Mouse (Mus musculus): ENCODE measurements around the gene Meiob. TPM values are rescaled to one million over a fixed set of nuclear protein-coding genes. Genes with fewer than 3 reads are reported as not detected.

The Meiob gene
- polyA plus RNA-seq, 1 experiment from 2014 or later, result not detected

DNA sequence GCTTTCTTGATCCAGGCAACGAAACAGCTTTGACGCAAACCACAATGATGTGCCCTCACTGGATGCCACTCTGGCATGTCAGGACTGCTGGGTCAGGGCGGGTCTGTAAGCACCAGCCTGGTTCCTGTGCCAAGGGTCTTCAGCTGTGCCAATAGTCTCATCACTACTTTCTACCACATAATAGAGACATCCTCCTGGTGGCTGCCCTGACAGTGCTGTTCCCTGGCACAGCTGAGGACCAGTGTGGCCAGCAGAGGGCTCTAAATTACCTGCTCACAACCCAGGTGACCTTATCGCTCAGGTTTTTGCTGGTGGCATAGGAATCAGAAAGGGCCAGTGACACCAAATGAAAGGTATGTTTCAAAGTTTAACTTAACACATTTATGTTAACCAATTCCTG lies 37.0 kb downstream of the Meiob start:
- H3K27me3 ChIP-seq (ENCODE audit: low read depth, poor library complexity, severe bottlenecking), result peaks cover 12% of the 10 kb centered on the region; the same call in 1 of the 2 replicates
- no peaks in the 10 kb centered on the region for H3K9me3 ChIP-seq (replicated peaks)
- no peaks in the 10 kb centered on the region for H3K36me3 ChIP-seq
- WGBS, result 48% methylated on average over 4 of the region's 4 CpGs
- H3K27ac ChIP-seq, result no peak overlapping the region
- DNase-seq (ENCODE audit: low spot score), result no peak
- no peak overlapping the region for H3K4me3 ChIP-seq
- H3K4me1 ChIP-seq, result peaks cover 4% of the 10 kb centered on the region; the same call in 1 of the 2 replicates

GRCm38 (mm10) chr17:24842631-24843030 lies 38.5 kb downstream of the Meiob start:
- H3K27me3 ChIP-seq (ENCODE audit: low read depth, poor library complexity, severe bottlenecking), result peaks cover 12% of the 10 kb centered on the region; the same call in 1 of the 2 replicates
- peaks cover 4% of the 10 kb centered on the region; the same call in 1 of the 2 replicates for H3K4me1 ChIP-seq
- DNase-seq (ENCODE audit: low spot score), result no peak
- H3K36me3 ChIP-seq, result no peaks in the 10 kb centered on the region
- no peaks in the 10 kb centered on the region for H3K9me3 ChIP-seq (replicated peaks)
- WGBS, result 61% methylated on average over 2 of the region's 2 CpGs
- H3K4me3 ChIP-seq, result no peak overlapping the region
- no peak overlapping the region for H3K27ac ChIP-seq

- 38% methylated on average over 9 of the region's 9 CpGs for WGBS
- Histone ChIP-seq H3K36me3 (no peaks in the 10 kb centered on the region), H3K27me3 (ENCODE audit: low read depth, poor library complexity, severe bottlenecking) (peaks cover 12% of the 10 kb centered on the region; the same call in 1 of the 2 replicates), H3K9me3 (replicated peaks) (no peaks in the 10 kb centered on the region), H3K27ac (no peak overlapping the region), H3K4me3 (no peak overlapping the region), H3K4me1 (peaks cover 16% of the 10 kb centered on the region)
- DNase-seq (ENCODE audit: low spot score), result no peak
These were observed 40.4 kb downstream of the Meiob start for GRCm38 (mm10) chr17:24844525-24844924.

GRCm38 (mm10) chr17:24847386-24847785 lies 43.3 kb downstream of the Meiob start:
- 97% methylated on average over 1 of the region's 1 CpGs for WGBS
- H3K4me1 ChIP-seq, result peaks cover 27% of the 10 kb centered on the region
- H3K9me3 ChIP-seq (replicated peaks), result no peaks in the 10 kb centered on the region
- DNase-seq (ENCODE audit: low spot score), result no peak
- H3K4me3 ChIP-seq, result no peak overlapping the region
- H3K36me3 ChIP-seq, result no peaks in the 10 kb centered on the region
- H3K27ac ChIP-seq, result no peak overlapping the region
- H3K27me3 ChIP-seq (ENCODE audit: low read depth, poor library complexity, severe bottlenecking), result peaks cover 20% of the 10 kb centered on the region

GRCm38 (mm10) chr17:24848600-24849031 lies 44.5 kb downstream of the Meiob start:
- H3K4me3 ChIP-seq, result peak overlapping the region; percentile 81
- no peaks in the 10 kb centered on the region for H3K9me3 ChIP-seq (replicated peaks)
- DNase-seq (ENCODE audit: low spot score), result no peak
- H3K36me3 ChIP-seq, result 0 out of 2 replicates have a peak, but pooled peaks cover 5% of the 10 kb centered on the region
- H3K4me1 ChIP-seq, result peaks cover 27% of the 10 kb centered on the region
- H3K27ac ChIP-seq, result no peak overlapping the region
- H3K27me3 ChIP-seq (ENCODE audit: low read depth, poor library complexity, severe bottlenecking), result peaks cover 20% of the 10 kb centered on the region

- Histone ChIP-seq H3K4me1 (peaks cover 23% of the 10 kb centered on the region), H3K27me3 (ENCODE audit: low read depth, poor library complexity, severe bottlenecking) (peaks cover 13% of the 10 kb centered on the region), H3K27ac (peak overlapping the region; percentile 93), H3K4me3 (peak overlapping the region; percentile 81), H3K36me3 (0 out of 2 replicates have a peak, but pooled peaks cover 8% of the 10 kb centered on the region), H3K9me3 (replicated peaks) (no peaks in the 10 kb centered on the region)
- under 1% methylated on average over 21 of the region's 21 CpGs for WGBS
- no peak for DNase-seq (ENCODE audit: low spot score)
These were observed 45.6 kb downstream of the Meiob start for GRCm38 (mm10) chr17:24849733-24850064.

- peak; percentile 95 for DNase-seq (ENCODE audit: low spot score)
- H3K27ac ChIP-seq, result peak within 1 kb of the TSS; percentile 93
- WGBS, result 0% methylated on average over 58 of the region's 58 CpGs
- peak within 1 kb of the TSS; percentile 81 for H3K4me3 ChIP-seq
- H3K4me1 ChIP-seq, result peaks cover 23% of the 10 kb centered on the region
- no peaks in the 10 kb centered on the region for H3K9me3 ChIP-seq (replicated peaks)
- H3K27me3 ChIP-seq (ENCODE audit: low read depth, poor library complexity, severe bottlenecking), result peaks cover 11% of the 10 kb centered on the region
- H3K36me3 ChIP-seq, result 0 out of 2 replicates have a peak, but pooled peaks cover 8% of the 10 kb centered on the region
These were observed 46.1 kb downstream of the Meiob start, which contains the start of gene Fahd1 for GRCm38 (mm10) chr17:24850065-24850772. TSS of gene Fahd1 (minus strand) at chr17:24850364.

- Histone ChIP-seq H3K36me3 (0 out of 2 replicates have a peak, but pooled peaks cover 8% of the 10 kb centered on the region), H3K4me1 (peaks cover 23% of the 10 kb centered on the region), H3K4me3 (peak overlapping the region; percentile 81), H3K27ac (peak overlapping the region; percentile 93), H3K27me3 (ENCODE audit: low read depth, poor library complexity, severe bottlenecking) (peaks cover 11% of the 10 kb centered on the region), H3K9me3 (replicated peaks) (no peaks in the 10 kb centered on the region)
- no peak for DNase-seq (ENCODE audit: low spot score)
- 1% methylated on average over 20 of the region's 20 CpGs for WGBS
These were observed 46.7 kb downstream of the Meiob start for GRCm38 (mm10) chr17:24850773-24851127.

DNA sequence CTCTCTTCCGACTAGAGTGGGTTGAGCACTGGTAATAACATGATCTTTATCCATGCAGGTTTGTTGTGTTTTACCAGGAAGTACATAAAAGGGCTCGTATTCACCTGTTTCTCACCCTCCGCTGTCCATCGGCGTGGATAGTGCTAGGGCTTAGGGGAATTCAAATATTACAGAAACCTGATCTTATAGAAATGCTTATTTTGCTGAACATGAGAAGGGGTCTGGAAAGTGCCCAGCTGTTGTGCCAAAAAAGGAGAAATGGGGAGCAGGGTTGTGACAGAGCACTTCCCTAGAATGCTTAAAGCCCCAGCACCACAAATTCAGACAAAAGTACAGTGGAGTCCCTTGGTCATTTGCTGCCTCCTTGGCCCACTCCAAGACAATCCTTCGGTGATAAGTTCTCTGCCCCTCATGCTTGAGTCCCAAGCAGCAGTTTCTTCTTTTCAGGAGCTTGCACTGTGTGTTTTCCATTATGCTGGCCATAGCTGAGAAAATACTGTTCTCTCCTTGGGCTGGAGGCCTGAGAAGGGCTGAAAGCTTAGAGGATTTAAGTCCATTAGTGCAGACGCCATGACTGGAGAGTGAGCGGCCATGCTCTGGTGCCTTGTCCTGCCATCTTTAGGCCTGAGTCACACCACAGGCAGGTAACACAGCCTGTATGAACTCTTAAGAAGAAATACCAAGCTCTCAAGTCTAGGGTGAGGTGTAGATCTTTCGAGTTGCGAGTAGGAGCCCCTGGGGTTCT lies 47.5 kb downstream of the Meiob start:
- H3K4me3 ChIP-seq, result peak overlapping the region; percentile 81
- peaks cover 14% of the 10 kb centered on the region for H3K36me3 ChIP-seq
- H3K9me3 ChIP-seq (replicated peaks), result no peaks in the 10 kb centered on the region
- 84% methylated on average over 10 of the region's 10 CpGs for WGBS
- peaks cover 23% of the 10 kb centered on the region for H3K4me1 ChIP-seq
- no peak overlapping the region for H3K27ac ChIP-seq
- peaks cover 11% of the 10 kb centered on the region for H3K27me3 ChIP-seq (ENCODE audit: low read depth, poor library complexity, severe bottlenecking)
- DNase-seq (ENCODE audit: low spot score), result no peak

GRCm38 (mm10) chr17:24855838-24856464 lies 51.9 kb downstream of the Meiob start:
- Histone ChIP-seq H3K27me3 (ENCODE audit: low read depth, poor library complexity, severe bottlenecking) (peaks cover 10% of the 10 kb centered on the region), H3K4me3 (no peak overlapping the region), H3K9me3 (replicated peaks) (no peaks in the 10 kb centered on the region), H3K4me1 (peaks cover 5% of the 10 kb centered on the region), H3K36me3 (peaks cover 25% of the 10 kb centered on the region), H3K27ac (no peak overlapping the region)
- 80% methylated on average over 3 of the region's 3 CpGs for WGBS
- DNase-seq (ENCODE audit: low spot score), result no peak

GRCm38 (mm10) chr17:24856589-24856988 lies 52.5 kb downstream of the Meiob start:
- H3K36me3 ChIP-seq, result peaks cover 30% of the 10 kb centered on the region
- 88% methylated on average over 13 of the region's 13 CpGs for WGBS
- no peak overlapping the region for H3K27ac ChIP-seq
- no peak for DNase-seq (ENCODE audit: low spot score)
- no peaks in the 10 kb centered on the region; the same call in 1 of the 2 replicates for H3K4me1 ChIP-seq
- H3K27me3 ChIP-seq (ENCODE audit: low read depth, poor library complexity, severe bottlenecking), result peaks cover 4% of the 10 kb centered on the region
- H3K4me3 ChIP-seq, result no peak overlapping the region
- H3K9me3 ChIP-seq (replicated peaks), result no peaks in the 10 kb centered on the region

DNA sequence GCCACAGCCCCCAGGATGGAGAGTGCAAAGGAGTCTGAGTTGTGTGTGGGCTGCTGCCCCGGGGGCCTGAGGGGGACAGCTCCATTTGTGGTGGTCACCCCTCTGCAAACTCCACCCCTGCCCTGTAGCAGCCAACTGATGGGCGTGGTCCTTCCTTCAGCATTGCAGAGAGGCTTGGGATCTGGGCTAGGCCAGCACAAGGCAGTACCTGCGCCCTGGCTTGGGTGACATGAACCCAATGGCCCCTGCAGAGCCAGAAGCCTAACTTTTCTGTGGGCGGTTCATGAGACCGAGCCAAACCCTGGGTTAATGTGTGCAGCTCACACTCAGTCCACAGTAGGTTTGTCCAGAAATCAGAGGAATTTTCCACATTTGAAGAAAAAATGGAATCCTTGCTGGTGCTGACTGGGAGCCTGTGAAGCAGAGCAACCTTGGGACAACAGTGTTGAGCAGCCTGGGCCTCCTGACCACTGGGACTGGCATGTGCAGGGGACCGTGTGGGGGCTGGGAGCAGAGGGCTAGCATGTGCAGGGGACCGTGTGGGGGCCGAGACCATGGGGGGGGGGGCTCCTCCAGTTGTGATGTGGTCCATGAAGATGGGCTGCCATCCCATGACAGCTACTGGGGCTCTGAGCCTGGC lies 53.9 kb downstream of the Meiob start:
- no peak overlapping the region for H3K4me3 ChIP-seq
- H3K27me3 ChIP-seq (ENCODE audit: low read depth, poor library complexity, severe bottlenecking), result no peaks in the 10 kb centered on the region
- WGBS, result 82% methylated on average over 8 of the region's 8 CpGs
- H3K4me1 ChIP-seq, result no peaks in the 10 kb centered on the region
- H3K27ac ChIP-seq, result no peak overlapping the region
- no peaks in the 10 kb centered on the region for H3K9me3 ChIP-seq (replicated peaks)
- no peak for DNase-seq (ENCODE audit: low spot score)
- H3K36me3 ChIP-seq, result peaks cover 37% of the 10 kb centered on the region

All from limb, embryonic 10.5 days (tissue).